Mouse (Mus musculus) MEL (cell line): Measurements from ENCODE around the gene Cldn4.

Source experiments
- CTCF ChIP-seq, 3 experiments: IDR thresholded peaks in 2 of 3; conservative IDR thresholded peaks in 1 of 3; 2 replicates each; pipeline ENCODE4 v1.5.1; 2011 to 2012; ENCODE audit warnings: low read length in 3 of 3, low read depth in 2 of 3, mild to moderate bottlenecking in 2 of 3, improper control_type of control experiment in 1 of 3, inconsistent platforms in 1 of 3, mixed read lengths in 1 of 3, moderate library complexity in 1 of 3; ENCODE audit not compliant: control insufficient read depth in 1 of 3, insufficient read depth in 1 of 3, poor library complexity in 1 of 3, severe bottlenecking in 1 of 3
- SMC3 ChIP-seq: IDR thresholded peaks from 2 replicates; pipeline ENCODE4 v1.6.1; 2011; ENCODE audit warnings: low read depth, low read length, improper control_type of control experiment

DNA sequence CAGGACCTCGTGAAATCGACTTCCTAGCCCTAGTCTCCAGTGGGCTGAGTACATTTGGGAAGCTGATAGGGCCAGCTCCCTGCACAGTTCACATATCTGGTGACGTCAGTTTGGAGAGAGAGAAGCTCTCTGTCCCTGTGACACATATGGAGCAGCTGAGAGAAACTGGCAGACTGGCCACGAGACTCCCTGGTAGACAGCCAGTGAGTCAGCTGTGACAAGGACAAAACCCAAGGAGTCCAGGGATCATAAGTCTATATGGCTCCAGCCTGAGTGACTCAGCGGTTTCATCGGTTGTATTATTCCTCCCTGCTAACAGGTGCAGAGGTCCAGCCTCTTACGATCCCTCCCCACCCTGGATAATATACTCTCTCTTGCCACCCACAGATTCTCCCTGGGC, 12.4 kb upstream of the Cldn4 start:
- TF ChIP-seq CTCF (IDR thresholded peaks at IDR 0.05 in 2 of 3, conservative IDR thresholded peaks at IDR 0.05 in 1 of 3; ENCODE audit: control insufficient read depth in 1 of 3, insufficient read depth in 1 of 3, low read depth in 2 of 3, low read length in 3 of 3, poor library complexity in 1 of 3, severe bottlenecking in 1 of 3), result no peak
- no peak for TF ChIP-seq SMC3
